ENCODE assay signal across 8 mouse cellular contexts in the genomic region with DNA sequence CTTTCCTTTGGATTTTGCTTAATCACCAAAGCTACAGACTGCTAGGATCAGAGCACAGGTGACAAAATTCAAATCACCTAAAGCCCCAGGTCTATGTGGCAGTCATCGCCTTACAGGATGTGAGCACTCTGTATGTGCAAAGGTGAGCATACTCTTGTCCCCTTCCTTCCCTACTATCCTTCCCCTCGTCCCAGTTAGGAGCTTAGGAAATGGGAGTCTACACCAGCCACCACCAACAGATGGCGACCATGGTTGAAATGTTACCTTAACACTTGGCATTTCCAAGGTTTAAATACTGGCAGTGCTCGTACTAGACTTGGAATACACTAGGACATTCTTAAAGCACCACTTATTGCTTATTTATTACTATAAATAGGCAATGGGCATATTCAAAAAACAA.
A peak's percentile ranks its signal among the peaks of the same experiment; 100 is the strongest.
DNase-seq lines count a peak whose midpoint lies in the region; ATAC-seq lines count a peak whose summit lies in the region.

No protein-coding gene starts in this region.

- no peak overlapping the region for H3K4me3 ChIP-seq in neural tube, embryonic 12.5 days
- H3K4me3 ChIP-seq in forebrain, embryonic 13.5 days: no peak overlapping the region

- no peak overlapping the region for H3K4me2 ChIP-seq in neural tube, embryonic 12.5 days (replicated peaks)
- no peak overlapping the region for H3K4me2 ChIP-seq in forebrain, embryonic 13.5 days

- ATAC-seq in neural tube, embryonic 12.5 days (ENCODE audit: low FRiP score, low read depth): peak; percentile 34; the same call in 1 of the 2 replicates
- ATAC-seq in forebrain, embryonic 13.5 days: peak; percentile 47

- no peak overlapping the region for H3K9ac ChIP-seq in neural tube, embryonic 12.5 days
- H3K9ac ChIP-seq in forebrain, embryonic 13.5 days: no peak overlapping the region

- H3K4me1 ChIP-seq in neural tube, embryonic 12.5 days: peaks cover 24% of the 10 kb centered on the region
- peaks cover 26% of the 10 kb centered on the region for H3K4me1 ChIP-seq in forebrain, embryonic 13.5 days

- H3K27ac ChIP-seq in neural tube, embryonic 12.5 days: no peak overlapping the region
- H3K27ac ChIP-seq in forebrain, embryonic 13.5 days: no peak overlapping the region

- intact Hi-C loops in left cerebral cortex, postnatal 4 days (cut with DNase I): loop anchor here (5.0 kb wide), 1 partner anchor 600 kb away; no protein-coding TSS in a partner anchor

- no peaks in the 10 kb centered on the region for H3K9me3 ChIP-seq in neural tube, embryonic 12.5 days
- H3K9me3 ChIP-seq in forebrain, embryonic 13.5 days (replicated peaks): no peaks in the 10 kb centered on the region; the same call in 1 of the 2 replicates

- 29% methylated on average over 4 of the region's 4 CpGs for WGBS in neural tube, embryonic 12.5 days
- WGBS in forebrain, embryonic 13.5 days: 12% methylated on average over 4 of the region's 4 CpGs

- H3K36me3 ChIP-seq in neural tube, embryonic 12.5 days: no peaks in the 10 kb centered on the region
- H3K36me3 ChIP-seq in forebrain, embryonic 13.5 days (ENCODE audit: poor library complexity, severe bottlenecking): no peaks in the 10 kb centered on the region

- H3K27me3 ChIP-seq in neural tube, embryonic 12.5 days (replicated peaks): 0 out of 2 replicates have a peak, but pooled peaks cover 3% of the 10 kb centered on the region
- peaks cover 93% of the 10 kb centered on the region for H3K27me3 ChIP-seq in forebrain, embryonic 13.5 days

- DNase-seq in cerebellum, adult 9-10 months: peak; percentile 12
- no peak for DNase-seq in cerebellum, adult 11 months
- DNase-seq in neural tube, embryonic 10.5 days (ENCODE audit: extremely low spot score, low spot score): no peak
- peak; percentile 48 for DNase-seq in left cerebral cortex, postnatal 4 days
- peak; percentile 11 for DNase-seq in retina, adult 2 months (ENCODE audit: low read depth, low spot score)
- no peak for DNase-seq in ovary, adult 18-20 months (ENCODE audit: low spot score)

Comparison
In these comparisons a context has a peak if more than half of its experiments do, and no peak if none do; other contexts are left out.
1. DNase-seq: peak in cerebellum, adult 9-10 months (single experiment), left cerebral cortex, postnatal 4 days (single experiment) and retina, adult 2 months (single experiment); none in cerebellum, adult 11 months (single experiment), neural tube, embryonic 10.5 days (single experiment) and ovary, adult 18-20 months (single experiment).